Mouse (Mus musculus): ENCODE data around the gene Slc9b1.

GRCm38 (mm10) chr3:135404599-135404998, 56.8 kb downstream of the Slc9b1 start:
- TF ChIP-seq POLR2A (IDR thresholded peaks at IDR 0.05; ENCODE audit: insufficient read length, low read depth) (no peak), USF1 (IDR thresholded peaks at IDR 0.05; ENCODE audit: low read depth) (no peak), MYOD1 (IDR thresholded peaks at IDR 0.05; ENCODE audit: control insufficient read depth in 1 of 3, insufficient read length in 2 of 3, low read depth in 2 of 3) (no peak), POLR2AphosphoS2 (IDR thresholded peaks at IDR 0.05; ENCODE audit: insufficient read length, low read depth) (no peak), MYOG (IDR thresholded peaks at IDR 0.05; ENCODE audit: control insufficient read depth in 1 of 3, insufficient read depth in 1 of 3, insufficient read length in 2 of 3, low read depth in 2 of 3) (no peak), MAX (IDR thresholded peaks at IDR 0.05; ENCODE audit: low read depth) (no peak)

Data from myocyte (in vitro differentiated cells).